Mouse (Mus musculus): ENCODE data around the gene Pick1.

DNA sequence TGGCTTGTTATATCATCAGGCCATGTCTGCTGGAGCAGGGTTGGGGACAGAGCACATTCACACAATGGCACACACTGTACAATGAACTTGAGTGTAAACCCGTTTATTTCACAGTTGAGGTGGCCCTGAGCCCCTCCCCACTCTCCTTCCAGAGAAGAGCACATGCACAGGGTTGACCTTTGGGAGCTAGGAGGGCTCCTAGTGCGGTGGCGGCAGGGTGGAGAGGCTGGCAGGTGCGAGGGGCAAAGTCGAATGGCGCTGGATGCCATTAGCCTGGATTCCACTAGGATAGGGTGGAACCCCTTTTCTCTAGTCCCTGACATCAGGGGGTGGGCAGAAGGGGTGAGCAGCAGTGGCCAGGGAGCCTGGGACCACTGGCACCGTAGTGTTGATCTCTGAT, 57.2 kb downstream of the Pick1 start:
- no peak for TF ChIP-seq GATA1 (IDR thresholded peaks at IDR 0.05; ENCODE audit: borderline replicate concordance, low read length)
- no peak for TF ChIP-seq FLI1 (IDR thresholded peaks at IDR 0.05; ENCODE audit: low read length)

All from megakaryocyte, embryonic 14.5 days (primary cell).